Mouse (Mus musculus): ENCODE data around the gene Olfr1178. TPM values are rescaled to one million over a fixed set of nuclear protein-coding genes. Genes with fewer than 3 reads are reported as not detected.

Gene Olfr1178
- polyA plus RNA-seq (2014; fragmentation: Illumina TruSeq; extraction: RNeasy Lipid Tissue Mini Kit (QIAGEN cat#74804); ENCODE audit: low read depth, low replicate concordance), result not detected

GRCm38 (mm10) chr2:88386762-88387161 lies at the start of gene Olfr1178:
TSS of gene Olfr1178 (plus strand) at chr2:88387062.

DNA sequence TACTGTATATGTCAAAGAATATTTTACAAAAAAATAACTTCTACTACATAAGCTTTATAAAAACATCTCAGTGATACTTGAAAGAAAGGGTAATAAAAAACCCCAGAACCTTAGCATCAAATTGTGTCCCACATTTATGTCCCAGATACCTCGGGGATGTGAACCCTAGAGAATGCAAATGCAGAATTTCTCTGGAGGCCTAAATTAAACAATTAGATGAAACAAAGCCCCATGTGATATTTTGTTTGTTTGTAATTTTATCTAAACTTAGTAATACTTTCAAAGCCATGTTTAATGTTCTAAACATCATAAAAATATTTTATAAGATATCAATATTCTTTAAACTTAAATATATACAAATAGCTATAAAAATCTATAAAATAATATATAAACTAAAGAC lies 40.5 kb upstream of the Olfr1178 start, which contains the start of gene Olfr1177-ps:
Gene Olfr1177-ps (minus strand): TSS at position 101 of the 400 bp plus-strand sequence.

DNA sequence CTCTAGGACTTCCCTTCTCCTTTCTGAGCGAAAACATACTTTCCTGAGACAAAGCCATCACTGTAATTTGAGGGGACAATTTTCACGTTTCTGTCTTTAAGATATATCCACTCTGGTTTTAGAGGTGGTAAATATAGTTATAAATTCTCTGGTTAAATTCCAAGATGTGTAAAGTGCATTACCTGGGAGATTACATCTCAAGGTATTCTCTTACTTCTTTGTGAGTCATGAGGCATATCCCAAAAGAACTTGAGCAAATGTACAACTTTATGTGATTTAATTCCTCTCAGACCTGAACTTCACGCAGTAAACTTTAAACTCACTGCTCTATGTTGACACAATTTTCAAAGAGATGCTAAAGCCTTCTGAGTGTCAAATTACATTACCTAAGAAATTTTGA lies 19.5 kb downstream of the Olfr1178 start, which contains the start of gene Olfr1179:
Gene Olfr1179 (minus strand): TSS at position 101 of the 400 bp plus-strand sequence.

GRCm38 (mm10) chr2:88419051-88419450 lies 32.2 kb downstream of the Olfr1178 start, which contains the start of gene Olfr1180:
TSS of gene Olfr1180 (minus strand) at chr2:88419151.

GRCm38 (mm10) chr2:88426071-88426470 lies 39.2 kb downstream of the Olfr1178 start, which contains the start of gene Olfr1181:
TSS of gene Olfr1181 (minus strand) at chr2:88426171.

DNA sequence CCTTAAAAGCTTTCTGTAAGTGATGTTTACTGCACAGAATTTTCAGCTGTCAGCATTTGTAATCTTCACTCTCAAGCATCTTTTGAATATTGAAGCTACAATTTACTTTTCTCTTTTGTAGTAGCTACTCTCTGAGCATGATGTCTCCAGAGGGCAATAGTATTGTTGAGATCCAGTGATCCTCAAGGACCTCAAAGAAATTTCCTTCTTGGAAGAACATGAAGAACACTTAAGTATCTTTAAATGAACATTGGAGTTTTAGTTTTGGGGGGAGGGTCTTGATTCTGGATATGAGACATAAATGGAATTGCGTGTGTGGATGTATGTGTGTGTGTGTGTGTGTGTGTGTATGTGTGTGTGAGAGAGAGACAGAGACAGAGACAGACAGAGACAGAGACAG lies 62.2 kb downstream of the Olfr1178 start, which contains the start of gene Gm13757:
Gene Gm13757 (minus strand): TSS at position 101 of the 400 bp plus-strand sequence.

Other genes starting within 250 kb of the Olfr1178 start
- gene Olfr1167, start 231.9 kb upstream of the Olfr1178 start, polyA plus RNA-seq (2014; fragmentation: Illumina TruSeq; extraction: RNeasy Lipid Tissue Mini Kit (QIAGEN cat#74804); ENCODE audit: low read depth, low replicate concordance), result not detected
- not detected for gene Olfr1168, start 205.2 kb upstream of the Olfr1178 start, polyA plus RNA-seq (2014; fragmentation: Illumina TruSeq; extraction: RNeasy Lipid Tissue Mini Kit (QIAGEN cat#74804); ENCODE audit: low read depth, low replicate concordance)
- not detected for gene Olfr1170, start 158.7 kb upstream of the Olfr1178 start, polyA plus RNA-seq (2014; fragmentation: Illumina TruSeq; extraction: RNeasy Lipid Tissue Mini Kit (QIAGEN cat#74804); ENCODE audit: low read depth, low replicate concordance)
- gene Olfr1173, start 107.2 kb upstream of the Olfr1178 start, polyA plus RNA-seq (2014; fragmentation: Illumina TruSeq; extraction: RNeasy Lipid Tissue Mini Kit (QIAGEN cat#74804); ENCODE audit: low read depth, low replicate concordance), result not detected
- gene Olfr1174-ps, start 71.9 kb upstream of the Olfr1178 start, polyA plus RNA-seq (2014; fragmentation: Illumina TruSeq; extraction: RNeasy Lipid Tissue Mini Kit (QIAGEN cat#74804); ENCODE audit: low read depth, low replicate concordance), result not detected
- not detected for gene Olfr1175-ps, start 59.8 kb upstream of the Olfr1178 start, polyA plus RNA-seq (2014; fragmentation: Illumina TruSeq; extraction: RNeasy Lipid Tissue Mini Kit (QIAGEN cat#74804); ENCODE audit: low read depth, low replicate concordance)
- not detected for gene Olfr1176, start 50.3 kb upstream of the Olfr1178 start, polyA plus RNA-seq (2014; fragmentation: Illumina TruSeq; extraction: RNeasy Lipid Tissue Mini Kit (QIAGEN cat#74804); ENCODE audit: low read depth, low replicate concordance)
- gene Olfr1177-ps, start 40.6 kb upstream of the Olfr1178 start, polyA plus RNA-seq (2014; fragmentation: Illumina TruSeq; extraction: RNeasy Lipid Tissue Mini Kit (QIAGEN cat#74804); ENCODE audit: low read depth, low replicate concordance), result not detected
- not detected for gene Olfr1179, start 19.4 kb downstream of the Olfr1178 start, polyA plus RNA-seq (2014; fragmentation: Illumina TruSeq; extraction: RNeasy Lipid Tissue Mini Kit (QIAGEN cat#74804); ENCODE audit: low read depth, low replicate concordance)
- gene Olfr1180, start 32.1 kb downstream of the Olfr1178 start, polyA plus RNA-seq (2014; fragmentation: Illumina TruSeq; extraction: RNeasy Lipid Tissue Mini Kit (QIAGEN cat#74804); ENCODE audit: low read depth, low replicate concordance), result not detected
- gene Olfr1181, start 39.1 kb downstream of the Olfr1178 start, polyA plus RNA-seq (2014; fragmentation: Illumina TruSeq; extraction: RNeasy Lipid Tissue Mini Kit (QIAGEN cat#74804); ENCODE audit: low read depth, low replicate concordance), result not detected
- not detected for gene Gm13757, start 62.1 kb downstream of the Olfr1178 start, polyA plus RNA-seq (2014; fragmentation: Illumina TruSeq; extraction: RNeasy Lipid Tissue Mini Kit (QIAGEN cat#74804); ENCODE audit: low read depth, low replicate concordance)
- gene Olfr1183, start 67.8 kb downstream of the Olfr1178 start, polyA plus RNA-seq (2014; fragmentation: Illumina TruSeq; extraction: RNeasy Lipid Tissue Mini Kit (QIAGEN cat#74804); ENCODE audit: low read depth, low replicate concordance), result not detected
- not detected for gene Olfr1184, start 96.5 kb downstream of the Olfr1178 start, polyA plus RNA-seq (2014; fragmentation: Illumina TruSeq; extraction: RNeasy Lipid Tissue Mini Kit (QIAGEN cat#74804); ENCODE audit: low read depth, low replicate concordance)
- not detected for gene Olfr1185-ps1, start 106.3 kb downstream of the Olfr1178 start, polyA plus RNA-seq (2014; fragmentation: Illumina TruSeq; extraction: RNeasy Lipid Tissue Mini Kit (QIAGEN cat#74804); ENCODE audit: low read depth, low replicate concordance)
- gene Olfr1186, start 131.5 kb downstream of the Olfr1178 start, polyA plus RNA-seq (2014; fragmentation: Illumina TruSeq; extraction: RNeasy Lipid Tissue Mini Kit (QIAGEN cat#74804); ENCODE audit: low read depth, low replicate concordance), result not detected
- gene Olfr1188, start 169.9 kb downstream of the Olfr1178 start, polyA plus RNA-seq (2014; fragmentation: Illumina TruSeq; extraction: RNeasy Lipid Tissue Mini Kit (QIAGEN cat#74804); ENCODE audit: low read depth, low replicate concordance), result not detected
- gene Olfr1189, start 199.4 kb downstream of the Olfr1178 start, polyA plus RNA-seq (2014; fragmentation: Illumina TruSeq; extraction: RNeasy Lipid Tissue Mini Kit (QIAGEN cat#74804); ENCODE audit: low read depth, low replicate concordance), result not detected

Measured in kidney, adult 10 weeks (tissue).